ENCODE assay signal across 8 mouse cellular contexts in the genomic region with DNA sequence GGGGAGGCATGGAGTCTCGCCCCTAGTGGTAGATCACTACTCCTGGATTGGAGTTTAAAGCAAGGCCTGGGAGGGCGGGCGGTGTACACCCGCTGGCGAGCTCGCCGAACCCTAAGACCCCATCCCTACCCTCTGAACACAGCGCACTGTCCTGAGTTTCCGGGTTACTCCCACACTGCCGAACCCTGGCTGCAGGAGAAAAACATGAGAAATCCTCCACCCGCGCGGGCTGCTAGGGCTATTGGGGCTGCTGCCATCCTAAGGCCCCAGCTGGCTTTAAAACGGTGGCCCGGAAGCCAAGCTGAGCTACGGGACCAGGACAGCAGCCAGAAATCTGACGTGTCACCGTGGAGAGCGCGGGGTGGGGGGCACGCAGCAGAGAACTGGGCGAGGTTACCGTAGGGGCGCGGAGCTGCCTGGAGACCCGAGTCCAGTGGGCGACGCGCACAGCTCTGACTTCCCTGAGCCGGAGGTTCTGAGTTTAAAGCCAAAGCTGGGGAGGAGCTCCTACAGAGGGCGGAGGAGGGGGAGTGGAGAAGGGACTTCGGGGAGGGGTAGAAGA. TPM values are rescaled to one million over a fixed set of nuclear protein-coding genes. Genes with fewer than 3 reads are reported as not detected.
DNase-seq lines count a peak whose midpoint lies in the region; ATAC-seq and TF ChIP-seq lines count a peak whose summit lies in the region.

A gene (minus strand): TSS at position 546 of the 562 bp plus-strand sequence.

- ATAC-seq in neural tube, embryonic 13.5 days (ENCODE audit: low read depth): peak; percentile 93

- H3K36me3 ChIP-seq in neural tube, embryonic 13.5 days: no peaks in the 10 kb centered on the region
- H3K36me3 ChIP-seq in thymus, adult 2 months (ENCODE audit: control insufficient read depth, insufficient read depth, low read length): no peaks in the 10 kb centered on the region

- peak within 1 kb of the TSS; percentile 72 for H3K9ac ChIP-seq in neural tube, embryonic 13.5 days

- peak within 1 kb of the TSS; percentile 77 for H3K4me2 ChIP-seq in neural tube, embryonic 13.5 days

- peak; percentile 61 for DNase-seq in MN1 (ENCODE audit: low spot score)
- DNase-seq in cerebellum, adult 9-10 months: peak; percentile 84
- DNase-seq in frontal cortex, adult 2 months (ENCODE audit: extremely low spot score in 1 of 2, low spot score in 1 of 2): peak; percentile 15 to 56
- DNase-seq in heart, postnatal 4 days: peak; percentile 74
- DNase-seq in layer of hippocampus, adult 2 months (ENCODE audit: low spot score in 2 of 2): peak; percentile 51 to 56
- peak; percentile 61 to 68 for DNase-seq in lung, adult 18-20 months
- DNase-seq in thymus, adult 2 months: peak; percentile 61

- H3K27ac ChIP-seq in layer of hippocampus, adult 2 months: peak within 1 kb of the TSS; percentile 91
- peak within 1 kb of the TSS; percentile 81 for H3K27ac ChIP-seq in neural tube, embryonic 13.5 days (replicated peaks)
- no peak within 1 kb of the TSS for H3K27ac ChIP-seq in thymus, adult 2 months (ENCODE audit: control insufficient read depth, insufficient read depth, low read length)

- 0 out of 2 replicates have a peak, but pooled peaks have one; percentile 24 for TF ChIP-seq POLR2A in thymus, adult 2 months (IDR thresholded peaks at IDR 0.05; ENCODE audit: control insufficient read depth, extremely low read depth, insufficient read depth, low read length, poor library complexity)

- H3K4me1 ChIP-seq in neural tube, embryonic 13.5 days (replicated peaks): peaks cover 6% of the 10 kb centered on the region
- H3K4me1 ChIP-seq in thymus, adult 2 months (replicated peaks; ENCODE audit: control insufficient read depth, insufficient read depth, low read length): peaks cover 4% of the 10 kb centered on the region

- H3K9me3 ChIP-seq in neural tube, embryonic 13.5 days: no peaks in the 10 kb centered on the region

- H3K4me3 ChIP-seq in layer of hippocampus, adult 2 months: peak within 1 kb of the TSS; percentile 81
- peak within 1 kb of the TSS; percentile 51 for H3K4me3 ChIP-seq in neural tube, embryonic 13.5 days
- H3K4me3 ChIP-seq in thymus, adult 2 months (ENCODE audit: control insufficient read depth, insufficient read depth, low read length): peak within 1 kb of the TSS; percentile 68

- peak; percentile 76 for TF ChIP-seq CTCF in layer of hippocampus, adult 2 months (conservative IDR thresholded peaks at IDR 0.05)
- TF ChIP-seq CTCF in thymus, adult 2 months (IDR thresholded peaks at IDR 0.05; ENCODE audit: borderline replicate concordance, control insufficient read depth, extremely low read depth, insufficient read depth, low read length, poor library complexity): peak; percentile 72

- no peaks in the 10 kb centered on the region for H3K27me3 ChIP-seq in neural tube, embryonic 13.5 days
- H3K27me3 ChIP-seq in thymus, adult 2 months (ENCODE audit: control insufficient read depth, insufficient read depth, low read length): no peaks in the 10 kb centered on the region

- under 1% methylated on average over 32 of the region's 32 CpGs for WGBS in neural tube, embryonic 13.5 days
- 2% methylated on average over 32 of the region's 32 CpGs for WGBS in thymus, adult 2 months

RNA-seq across cellular contexts. Expression of the gene that starts here (rescaled TPM):
- polyA plus RNA-seq in frontal cortex, adult 2 months (2012; rRNA removed): 5.2 and 5.8 TPM in 2 replicates
- 1 to 10 TPM; 4.8 to 5.3 TPM for total RNA-seq in heart, postnatal 4 days (2021)
- 1 to 10 TPM; 3.9 to 4.1 TPM for total RNA-seq in layer of hippocampus, adult 2 months (2021)
- 4.5 and 4.9 TPM in 2 replicates for polyA plus RNA-seq in neural tube, embryonic 13.5 days (2015; fragmentation: Nextera tagmentation; extraction: Ambion mirVana)
- polyA plus RNA-seq in thymus, adult 2 months (2012; rRNA removed): 3.9 and 4.6 TPM in 2 replicates
